Mouse (Mus musculus) ZHBTc4 (cell line): ENCODE measurements around the gene Hdac11.
"Not testable (repeated sequence)": the region's sequence is repeated elsewhere in the genome, so short reads cannot be mapped to it uniquely, and the experiment has no call there.

Experiments
- DNase-seq: peaks from one replicate; pipeline ENCODE4 v3.0.0-alpha.2; 2011; ENCODE audit warnings: low read depth, low spot score

Hdac11 gene

DNA sequence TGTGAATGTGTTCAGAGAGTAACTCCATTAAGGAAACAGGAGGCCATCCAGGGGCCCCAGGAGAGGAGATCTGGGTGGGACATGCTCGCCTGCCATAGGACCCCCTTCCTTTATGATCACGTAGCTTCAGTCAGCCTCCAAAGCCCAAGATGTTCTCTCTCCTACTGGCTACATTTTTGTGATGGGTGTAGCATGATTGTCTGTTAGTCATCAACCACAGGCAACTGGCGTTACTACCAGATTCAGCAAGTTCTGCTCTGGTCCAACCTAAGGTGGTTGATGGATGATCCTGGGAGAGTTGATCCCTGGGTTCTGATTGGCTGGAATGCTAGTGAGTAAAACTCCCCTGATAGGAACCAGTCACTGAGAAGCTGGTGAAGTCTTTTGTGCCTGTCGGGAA lies 46.1 kb downstream of the Hdac11 start:
- peak; percentile 8 for DNase-seq

GRCm38 (mm10) chr6:91205346-91205745 lies 48.9 kb downstream of the Hdac11 start:
- DNase-seq = no peak

DNA sequence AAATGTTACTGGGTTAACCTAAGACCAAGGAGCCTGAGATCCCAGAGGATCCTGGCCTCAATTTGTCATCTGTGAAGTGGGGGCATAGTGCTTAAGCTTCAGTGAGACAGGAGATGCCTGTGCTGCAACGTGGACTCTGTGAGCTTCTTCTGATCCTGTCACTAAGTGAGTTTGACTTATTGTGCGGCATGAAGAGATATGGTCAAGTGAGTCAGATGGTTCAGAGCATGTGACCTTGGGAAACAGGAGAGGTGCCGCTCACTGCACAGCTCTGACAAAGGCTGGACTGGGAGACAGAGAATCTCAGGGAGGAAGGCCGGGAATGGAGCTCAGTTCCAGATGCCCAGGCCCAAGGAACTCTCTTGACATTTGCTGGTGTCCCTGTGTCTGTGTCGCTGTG lies 49.3 kb downstream of the Hdac11 start:
- no peak for DNase-seq

DNA sequence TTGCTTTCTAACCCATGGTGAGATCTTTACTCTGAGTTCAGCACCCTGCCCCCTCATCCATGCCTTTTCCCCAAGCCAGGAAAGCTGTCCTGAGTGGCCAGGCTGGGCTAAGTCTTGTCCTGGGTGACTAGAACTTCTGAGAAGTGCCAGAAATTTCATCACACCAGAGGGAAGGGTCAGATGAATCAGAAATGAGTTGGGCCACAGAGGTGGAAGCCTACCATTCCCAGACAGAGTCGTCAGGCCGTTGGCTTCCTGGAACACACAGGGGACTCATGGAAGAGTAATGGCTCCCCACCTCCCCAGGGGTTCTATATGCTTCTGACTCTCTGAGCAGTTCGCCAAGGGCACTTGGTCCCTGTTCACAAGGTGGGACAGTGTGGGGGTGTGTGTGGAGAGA lies 51.0 kb downstream of the Hdac11 start:
- DNase-seq = no peak

- DNase-seq = no peak
Observed at GRCm38 (mm10) chr6:91209780-91210179, 53.3 kb downstream of the Hdac11 start.

DNA sequence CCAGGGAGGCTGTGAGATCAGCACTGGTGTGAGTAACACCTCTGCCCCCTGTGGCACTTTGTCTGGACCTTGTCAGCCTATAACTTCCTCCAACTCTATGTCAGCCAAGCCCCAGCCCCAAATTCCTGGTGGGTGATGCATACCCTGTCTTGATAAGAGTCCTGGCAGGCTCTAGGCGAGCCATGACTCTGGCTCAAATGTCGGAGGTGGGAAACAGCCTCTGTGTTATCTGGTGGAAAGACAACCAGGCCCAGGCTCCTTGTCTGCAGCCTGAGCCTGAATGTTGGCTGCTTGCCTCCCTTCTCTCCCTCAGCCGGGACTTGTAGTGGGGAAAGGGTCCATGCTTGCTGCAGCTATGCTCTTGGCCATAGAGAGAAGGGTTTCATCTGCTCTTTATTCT lies 54.4 kb downstream of the Hdac11 start:
- DNase-seq = no peak

DNA sequence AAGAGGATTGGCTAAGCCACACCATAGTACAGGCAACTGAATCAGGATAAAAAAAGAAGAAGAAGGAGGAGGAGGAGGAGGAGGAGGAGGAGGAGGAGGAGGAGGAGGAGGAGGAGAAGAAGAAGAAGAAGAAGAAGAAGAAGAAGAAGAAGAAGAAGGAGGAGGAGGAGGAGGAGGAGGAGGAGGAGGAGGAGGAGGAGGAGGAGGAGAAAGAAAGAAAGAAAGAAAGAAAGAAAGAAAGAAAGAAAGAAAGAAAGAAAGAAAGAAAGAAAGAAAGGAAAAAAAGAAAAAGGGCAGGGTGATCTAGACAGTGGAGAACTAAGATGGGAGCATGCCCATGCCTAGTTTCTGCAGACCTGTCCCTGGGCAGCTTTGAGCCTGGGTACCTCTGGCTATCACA lies 55.7 kb downstream of the Hdac11 start, which contains the start of gene Fbln2:
Gene Fbln2, plus strand, starts transcription at position 301 of the 400 bp plus-strand sequence.
- DNase-seq = not testable (repeated sequence)

DNA sequence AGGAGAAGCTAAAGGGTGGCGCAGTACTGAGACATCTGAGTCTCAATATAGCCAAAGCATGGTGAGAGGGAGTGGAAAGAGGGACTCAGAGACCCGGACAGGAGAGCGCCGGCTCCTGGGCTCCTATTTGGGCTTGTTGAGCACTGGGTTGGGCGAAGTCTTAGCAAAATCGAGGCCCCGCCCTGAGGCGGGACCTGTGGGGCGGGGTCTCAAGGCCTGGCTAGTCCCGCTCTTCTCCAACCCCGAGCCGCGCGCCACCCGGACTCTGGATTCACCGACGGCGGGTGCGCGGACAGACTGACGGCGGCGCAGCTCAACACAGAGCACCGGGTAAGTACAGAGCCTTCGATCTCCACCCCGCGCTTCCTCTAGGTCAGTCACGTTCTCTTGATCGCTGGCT lies 56.1 kb downstream of the Hdac11 start:
- DNase-seq = peak; percentile 87

DNA sequence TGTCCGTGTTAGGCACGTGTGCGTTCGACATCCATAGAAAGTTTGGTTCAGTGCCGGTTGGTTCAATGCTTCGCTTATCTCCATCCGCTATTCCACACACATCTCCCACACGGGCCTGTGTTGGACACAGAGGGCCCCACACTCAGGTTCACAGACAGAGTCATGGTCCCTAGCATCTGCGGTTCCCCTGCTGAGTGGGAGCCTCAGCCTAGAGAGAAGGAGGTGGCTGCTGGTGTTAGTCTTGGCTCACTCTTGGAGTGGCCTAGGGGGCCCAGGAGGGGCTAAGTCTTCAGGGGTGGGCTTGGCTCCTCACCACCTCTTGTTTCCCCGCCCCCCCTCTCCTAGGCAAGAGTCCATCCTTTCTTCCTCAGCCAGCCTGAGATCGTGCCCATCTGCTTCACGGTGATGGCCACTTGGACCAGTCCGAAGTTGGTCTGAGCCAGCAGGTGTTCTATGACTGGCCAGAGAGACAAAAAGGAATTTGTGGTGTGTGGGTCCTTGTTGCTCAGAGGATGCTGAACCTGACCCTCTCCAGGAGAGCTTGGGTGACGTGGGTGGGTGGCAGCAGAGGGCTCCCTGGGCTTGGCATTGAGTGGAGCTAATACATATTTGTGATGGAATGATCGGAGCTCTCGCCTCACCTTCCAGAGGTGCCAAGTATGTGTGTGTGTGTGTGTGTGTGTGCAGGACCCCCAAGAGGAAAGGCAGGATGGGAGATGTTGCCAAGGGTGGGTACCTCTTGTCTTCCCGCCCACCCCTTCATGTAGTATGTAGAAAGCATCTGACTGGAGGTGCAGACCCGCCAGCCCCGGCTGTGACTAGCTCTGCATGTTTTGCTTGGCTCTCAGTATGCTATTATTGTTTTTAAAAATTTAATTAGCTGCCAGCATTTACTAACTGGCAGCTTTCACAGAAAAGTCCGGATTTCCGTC lies 57.1 kb downstream of the Hdac11 start:
- no peak for DNase-seq

DNA sequence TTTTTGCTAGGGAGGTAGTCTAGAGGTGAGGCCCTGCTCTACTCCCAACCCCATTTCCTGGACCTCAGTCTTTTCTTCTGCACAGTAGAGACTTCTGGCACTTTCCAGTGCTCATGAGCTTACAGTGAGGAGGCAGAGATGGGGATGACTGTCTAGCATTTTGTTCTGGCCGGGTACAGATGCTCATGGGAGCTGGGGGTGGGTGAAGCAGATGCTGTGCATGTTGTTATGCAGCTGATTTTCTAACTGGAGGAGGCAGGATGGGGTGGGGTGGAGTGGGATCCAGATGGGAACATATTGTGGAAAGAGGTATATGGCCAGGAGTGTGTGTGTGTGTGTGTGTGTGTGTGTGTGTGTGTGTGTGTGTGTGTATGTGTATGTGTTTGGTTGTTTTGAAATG lies 59.0 kb downstream of the Hdac11 start:
- DNase-seq = no peak

GRCm38 (mm10) chr6:91218445-91218844 lies 62.0 kb downstream of the Hdac11 start:
- no peak for DNase-seq

DNA sequence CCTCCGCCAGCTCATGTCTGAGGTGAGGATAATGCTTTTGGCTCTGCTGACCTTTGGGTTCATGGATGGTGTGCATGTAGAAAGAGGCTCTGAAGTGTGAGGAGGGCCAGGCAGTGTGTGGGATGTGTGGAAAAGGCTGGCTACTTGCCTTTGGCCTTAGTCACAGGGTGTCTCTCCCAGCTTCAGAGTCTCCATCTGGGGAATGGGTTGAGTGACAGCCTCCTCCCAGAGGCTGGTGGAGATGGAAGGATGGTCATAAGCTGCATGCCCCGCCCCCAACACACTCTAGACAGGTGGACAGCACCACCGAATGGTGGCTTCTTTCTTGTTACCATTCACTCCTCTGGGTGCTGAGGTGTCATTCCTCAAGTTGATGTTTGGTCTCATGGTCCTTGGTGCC lies 62.4 kb downstream of the Hdac11 start:
- DNase-seq = no peak

DNA sequence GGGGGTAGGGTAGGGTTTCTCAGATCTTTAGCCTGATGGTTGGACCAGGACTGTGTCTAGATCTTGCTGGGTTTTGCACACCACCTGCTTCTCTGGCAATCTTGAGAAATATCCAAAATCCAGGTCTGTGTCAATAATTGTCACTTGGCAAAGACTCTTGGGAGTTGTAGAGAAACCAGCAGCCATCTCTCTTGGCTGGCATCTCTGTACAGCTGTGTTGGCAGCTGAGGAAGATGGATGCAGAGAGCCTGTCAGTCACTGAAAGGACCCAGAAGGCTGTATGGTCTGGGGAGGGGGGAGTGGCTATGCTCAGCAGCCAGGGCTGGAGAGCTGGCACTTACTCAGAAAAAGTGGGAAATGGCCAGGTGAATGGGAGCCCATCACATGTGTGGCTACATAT lies 63.6 kb downstream of the Hdac11 start:
- DNase-seq = no peak

GRCm38 (mm10) chr6:91221094-91221493 lies 64.6 kb downstream of the Hdac11 start:
- peak; percentile 43 for DNase-seq

GRCm38 (mm10) chr6:91222694-91223346 lies 66.4 kb downstream of the Hdac11 start:
- DNase-seq = no peak
